Mouse (Mus musculus) layer of hippocampus, adult 9-11 months (tissue): ENCODE data around the gene Gfi1b.

Source experiments
- DNase-seq: peaks from one replicate; pipeline ENCODE4 v3.0.0; 2022

Gene Gfi1b

GRCm38 (mm10) chr2:28621664-28622171 lies at the start of gene Gfi1b:
TSS of gene Gfi1b (minus strand) at chr2:28621982.
- no peak for DNase-seq

GRCm38 (mm10) chr2:28671438-28671837 lies 49.7 kb upstream of the Gfi1b start:
- DNase-seq = no peak

- no peak for DNase-seq
Observed at GRCm38 (mm10) chr2:28665818-28666217, 44.0 kb upstream of the Gfi1b start.

- no peak for DNase-seq
Observed at GRCm38 (mm10) chr2:28662891-28663290, 41.1 kb upstream of the Gfi1b start.

GRCm38 (mm10) chr2:28656216-28656615 lies 34.4 kb upstream of the Gfi1b start:
- DNase-seq = no peak

GRCm38 (mm10) chr2:28654295-28654694 lies 32.5 kb upstream of the Gfi1b start:
- DNase-seq = no peak

GRCm38 (mm10) chr2:28653351-28653750 lies 31.6 kb upstream of the Gfi1b start:
- no peak for DNase-seq

GRCm38 (mm10) chr2:28650526-28650925 lies 28.7 kb upstream of the Gfi1b start:
- DNase-seq = no peak

GRCm38 (mm10) chr2:28643081-28643480 lies 21.3 kb upstream of the Gfi1b start:
- no peak for DNase-seq

GRCm38 (mm10) chr2:28641435-28641941 lies 19.7 kb upstream of the Gfi1b start:
- DNase-seq = peak; percentile 17

- peak; percentile 95 for DNase-seq
Observed at GRCm38 (mm10) chr2:28640461-28641424, 19.0 kb upstream of the Gfi1b start, which contains the start of gene Tsc1. TSS of gene Tsc1 (plus strand) at chr2:28641228.

- peak; percentile 28 for DNase-seq
Observed at GRCm38 (mm10) chr2:28639794-28640193, 18.0 kb upstream of the Gfi1b start.

- no peak for DNase-seq
Observed at GRCm38 (mm10) chr2:28638886-28639285, 17.1 kb upstream of the Gfi1b start.

GRCm38 (mm10) chr2:28638352-28638751 lies 16.6 kb upstream of the Gfi1b start:
- no peak for DNase-seq

GRCm38 (mm10) chr2:28637106-28637845 lies 15.5 kb upstream of the Gfi1b start:
- no peak for DNase-seq

GRCm38 (mm10) chr2:28635199-28635598 lies 13.4 kb upstream of the Gfi1b start:
- no peak for DNase-seq

GRCm38 (mm10) chr2:28633136-28633535 lies 11.4 kb upstream of the Gfi1b start:
- DNase-seq = no peak

GRCm38 (mm10) chr2:28632626-28633025 lies 10.8 kb upstream of the Gfi1b start:
- no peak for DNase-seq

- DNase-seq = no peak
Observed at GRCm38 (mm10) chr2:28629911-28630381, 8.2 kb upstream of the Gfi1b start.

GRCm38 (mm10) chr2:28628053-28628452 lies 6.3 kb upstream of the Gfi1b start:
- DNase-seq = no peak

GRCm38 (mm10) chr2:28626038-28626437 lies 4.3 kb upstream of the Gfi1b start:
- no peak for DNase-seq

GRCm38 (mm10) chr2:28624870-28625269 lies 3.1 kb upstream of the Gfi1b start:
- DNase-seq = no peak

- DNase-seq = no peak
Observed at GRCm38 (mm10) chr2:28622521-28623124, 841 bp upstream of the Gfi1b start.
